Comparison of ENCODE assay signal across 14 mouse cellular contexts in genomic region chr11:100332766-100333515, GRCm38 (mm10). TPM values are rescaled to one million over a fixed set of nuclear protein-coding genes. Genes with fewer than 3 reads are reported as not detected.
A peak's percentile ranks its signal among the peaks of the same experiment; 100 is the strongest.
DNase-seq lines count a peak whose midpoint lies in the region; ATAC-seq and TF ChIP-seq lines count a peak whose summit lies in the region.
"Had no signal": no experiment of that assay in that cellular context is flagged by ENCODE, and none has a peak within 500 bp of the region (broad histone marks: within the 10 kb centered on the region; RNA-seq: fewer than 3 reads in every experiment).

No protein-coding gene starts in this region.

- no peak for TF ChIP-seq CTCF in olfactory bulb, adult 2 months (IDR thresholded peaks at IDR 0.05; ENCODE audit: insufficient read depth, low read depth, low read length)

- peak overlapping the region; percentile 24; the same call in 1 of the 2 replicates for H3K4me2 ChIP-seq in forebrain, embryonic 13.5 days
- H3K4me2 ChIP-seq in liver, embryonic 11.5 days = no peak overlapping the region

- H3K27me3 ChIP-seq in forebrain, embryonic 13.5 days = no peaks in the 10 kb centered on the region
- H3K27me3 ChIP-seq in liver, embryonic 11.5 days (replicated peaks; ENCODE audit: control insufficient read depth, insufficient read depth, low read length) = 0 out of 2 replicates have a peak, but pooled peaks cover 2% of the 10 kb centered on the region
- H3K27me3 ChIP-seq: Patski had no signal

- no peak overlapping the region for H3K9ac ChIP-seq in forebrain, embryonic 13.5 days
- no peak overlapping the region for H3K9ac ChIP-seq in liver, embryonic 11.5 days (ENCODE audit: low read depth, low read length)

- H3K4me3 ChIP-seq in forebrain, embryonic 13.5 days = no peak overlapping the region
- no peak overlapping the region for H3K4me3 ChIP-seq in olfactory bulb, adult 2 months (ENCODE audit: insufficient read depth, low read depth, low read length)
- no peak overlapping the region for H3K4me3 ChIP-seq in liver, embryonic 11.5 days (ENCODE audit: low read depth, low read length)

- no peak for TF ChIP-seq POLR2A in olfactory bulb, adult 2 months (IDR thresholded peaks at IDR 0.05; ENCODE audit: insufficient read depth, low read depth, low read length)

- 47% methylated on average over 9 of the region's 9 CpGs for WGBS in forebrain, embryonic 13.5 days
- WGBS in olfactory bulb, adult 2 months = 16% methylated on average over 9 of the region's 9 CpGs
- WGBS in liver, embryonic 11.5 days = 67% methylated on average over 9 of the region's 9 CpGs

- H3K9me3 ChIP-seq in forebrain, embryonic 13.5 days (replicated peaks) = no peaks in the 10 kb centered on the region
- H3K9me3 ChIP-seq in liver, embryonic 11.5 days (ENCODE audit: control insufficient read depth, low read length) = no peaks in the 10 kb centered on the region

- DNase-seq in frontal cortex, postnatal 36 days (ENCODE audit: low spot score in 2 of 2) = peak; percentile 59 to 64
- DNase-seq in frontal cortex, postnatal 14 days (ENCODE audit: low spot score in 2 of 2) = no peak
- DNase-seq in layer of hippocampus, adult 9-11 months = peak; percentile 83
- no peak for DNase-seq in adrenal gland, postnatal 36 days
- no peak for DNase-seq in liver, embryonic 11.5 days (ENCODE audit: low spot score)
- DNase-seq in testis, postnatal 10 days (ENCODE audit: low spot score) = no peak
- DNase-seq: adrenal gland, postnatal 25 days; heart, postnatal 10 days; lung, adult 2 months had no signal

- ATAC-seq in forebrain, embryonic 13.5 days = peak; percentile 85
- no peak for ATAC-seq in liver, embryonic 11.5 days (replicated peaks; ENCODE audit: low FRiP score)
- ATAC-seq: Patski had no signal

- no peaks in the 10 kb centered on the region for H3K36me3 ChIP-seq in forebrain, embryonic 13.5 days (ENCODE audit: poor library complexity, severe bottlenecking)
- H3K36me3 ChIP-seq in liver, embryonic 11.5 days (ENCODE audit: control insufficient read depth, insufficient read depth, low read length) = no peaks in the 10 kb centered on the region

- peaks cover 39% of the 10 kb centered on the region for H3K4me1 ChIP-seq in forebrain, embryonic 13.5 days
- peaks cover 35% of the 10 kb centered on the region for H3K4me1 ChIP-seq in olfactory bulb, adult 2 months (ENCODE audit: control insufficient read depth, insufficient read depth, low read length)
- H3K4me1 ChIP-seq in liver, embryonic 11.5 days (replicated peaks; ENCODE audit: control insufficient read depth, insufficient read depth, low read length) = no peaks in the 10 kb centered on the region

- H3K27ac ChIP-seq in forebrain, embryonic 13.5 days = peak overlapping the region; percentile 90
- peak overlapping the region; percentile 95 for H3K27ac ChIP-seq in olfactory bulb, adult 2 months (ENCODE audit: insufficient read depth, low read depth, low read length)
- H3K27ac ChIP-seq in liver, embryonic 11.5 days (ENCODE audit: low read depth, low read length) = no peak overlapping the region

RNA-seq across cellular contexts. Expression of gene Gast, which starts 1.3 kb away (rescaled TPM):
- polyA plus RNA-seq in forebrain, embryonic 13.5 days (2015; fragmentation: Nextera tagmentation; extraction: Ambion mirVana) = 0.56 and 0.89 TPM in 2 replicates
- not detected in 2 replicates for polyA plus RNA-seq in olfactory bulb, adult 2 months (2012; ENCODE audit: insufficient read depth, insufficient read length, low replicate concordance, missing spikeins)
- total RNA-seq in adrenal gland, postnatal 36 days (2021) = not detected
- polyA plus RNA-seq in liver, embryonic 11.5 days (2014; fragmentation: Nextera tagmentation; extraction: Ambion mirVana) = not detected in 2 replicates
- total RNA-seq: adrenal gland, postnatal 25 days; common myeloid progenitor, adult 5-6 weeks; heart, postnatal 10 days; layer of hippocampus, postnatal 10 days had no signal
- polyA plus RNA-seq: lung, adult 2 months; Patski had no signal

RNA-seq across cellular contexts. Expression of gene Eif1, which starts 13.3 kb away (rescaled TPM):
- polyA plus RNA-seq in forebrain, embryonic 13.5 days (2015; fragmentation: Nextera tagmentation; extraction: Ambion mirVana) = 1,595 and 1,677 TPM in 2 replicates
- not detected in 2 replicates for polyA plus RNA-seq in olfactory bulb, adult 2 months (2012; ENCODE audit: insufficient read depth, insufficient read length, low replicate concordance, missing spikeins)
- 1,000 to 10,000 TPM; 1,327 to 1,427 TPM for total RNA-seq in adrenal gland, postnatal 36 days (2021)
- 2,121 and 2,222 TPM in 2 replicates for polyA plus RNA-seq in liver, embryonic 11.5 days (2014; fragmentation: Nextera tagmentation; extraction: Ambion mirVana)

RNA-seq across cellular contexts. Expression of gene Hap1, which starts 23.0 kb away (rescaled TPM):
- polyA plus RNA-seq in forebrain, embryonic 13.5 days (2015; fragmentation: Nextera tagmentation; extraction: Ambion mirVana) = 93.7 and 98.5 TPM in 2 replicates
- polyA plus RNA-seq in olfactory bulb, adult 2 months (2012; ENCODE audit: insufficient read depth, insufficient read length, low replicate concordance, missing spikeins) = not detected in 2 replicates
- 10 to 100 TPM; 36.0 to 43.8 TPM for total RNA-seq in adrenal gland, postnatal 36 days (2021)
- polyA plus RNA-seq in liver, embryonic 11.5 days (2014; fragmentation: Nextera tagmentation; extraction: Ambion mirVana) = 0.82 and 1.5 TPM in 2 replicates
- total RNA-seq: common myeloid progenitor, adult 5-6 weeks had no signal

Comparison
In these comparisons a context has a peak if more than half of its experiments do, and no peak if none do; other contexts are left out.
1. DNase-seq: peak in frontal cortex, postnatal 36 days (2 of 2) and layer of hippocampus, adult 9-11 months (single experiment); none in frontal cortex, postnatal 14 days (0 of 2), adrenal gland, postnatal 36 days (0 of 2), liver, embryonic 11.5 days (single experiment) and testis, postnatal 10 days (single experiment).
2. RNA of gene Hap1, which starts 23.0 kb away (polyA plus RNA-seq): not detected in olfactory bulb, adult 2 months and 93.7 to 98.5 TPM in forebrain, embryonic 13.5 days; 0.82 to 1.5 TPM in liver, embryonic 11.5 days; every median in the first group is over 10 times any median in the second.